Comparison of ENCODE assay signal across 8 mouse cellular contexts in the genomic region with DNA sequence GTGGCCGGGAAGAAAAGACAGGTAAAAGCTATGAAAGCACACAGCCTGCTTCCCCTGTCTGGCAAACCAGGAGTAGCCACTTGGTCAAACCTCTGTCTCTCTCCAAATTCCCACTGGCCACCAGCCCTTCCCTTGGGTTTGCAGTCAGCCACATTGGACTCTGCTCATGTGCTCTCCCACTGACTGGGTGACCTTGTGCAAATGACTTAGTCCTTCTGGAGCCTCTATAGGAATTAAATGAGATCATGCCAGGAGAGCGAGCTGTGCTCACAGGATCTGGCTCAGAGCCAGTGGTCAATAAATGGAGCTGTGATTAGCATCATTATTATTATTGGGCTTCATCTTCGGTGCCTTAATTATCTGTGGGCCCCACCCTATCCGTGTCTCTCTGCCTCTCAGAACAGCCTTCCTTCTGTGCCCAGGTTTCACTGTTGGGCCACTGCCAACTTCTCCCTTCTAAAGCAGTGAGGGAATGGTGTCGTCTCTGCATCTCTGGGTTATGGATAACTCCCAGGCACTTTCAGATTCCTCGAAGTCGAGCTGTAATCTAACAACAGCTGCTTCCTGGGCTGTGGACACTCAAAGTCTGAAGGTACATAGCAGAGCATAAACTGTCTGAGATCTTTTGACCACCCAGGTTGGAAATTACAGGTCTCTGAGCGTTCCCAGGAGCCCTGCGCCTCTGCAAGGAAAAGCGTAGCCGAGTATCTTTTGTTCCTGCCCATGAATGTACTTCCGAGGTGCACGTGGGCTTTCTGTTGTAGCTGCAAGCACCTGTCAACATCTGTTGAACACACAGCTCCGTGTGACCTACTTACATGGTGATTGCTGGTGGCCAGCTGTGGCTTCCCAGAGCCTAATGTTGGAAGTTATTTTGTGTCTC.
A peak's percentile ranks its signal among the peaks of the same experiment; 100 is the strongest.
DNase-seq lines count a peak whose midpoint lies in the region; ATAC-seq and TF ChIP-seq lines count a peak whose summit lies in the region.

No protein-coding gene starts in this region.

- no peaks in the 10 kb centered on the region for H3K9me3 ChIP-seq in hindbrain, embryonic 13.5 days
- H3K9me3 ChIP-seq in hindbrain, embryonic 11.5 days (ENCODE audit: control insufficient read depth, low read length), result no peaks in the 10 kb centered on the region
- H3K9me3 ChIP-seq in limb, embryonic 14.5 days (ENCODE audit: control insufficient read depth, low read length), result no peaks in the 10 kb centered on the region

- peaks cover 15% of the 10 kb centered on the region for H3K4me1 ChIP-seq in hindbrain, embryonic 13.5 days (replicated peaks)
- no peaks in the 10 kb centered on the region for H3K4me1 ChIP-seq in hindbrain, embryonic 11.5 days (replicated peaks; ENCODE audit: control insufficient read depth, insufficient read depth, low read length)
- H3K4me1 ChIP-seq in limb, embryonic 14.5 days (ENCODE audit: control insufficient read depth, insufficient read depth, low read length), result peaks cover 4% of the 10 kb centered on the region; the same call in 1 of the 2 replicates

- H3K9ac ChIP-seq in hindbrain, embryonic 13.5 days, result no peak overlapping the region
- no peak overlapping the region for H3K9ac ChIP-seq in hindbrain, embryonic 11.5 days (ENCODE audit: low read depth, low read length)
- no peak overlapping the region for H3K9ac ChIP-seq in limb, embryonic 14.5 days (ENCODE audit: low read depth, low read length, severe bottlenecking)

- no peaks in the 10 kb centered on the region for H3K36me3 ChIP-seq in hindbrain, embryonic 13.5 days
- H3K36me3 ChIP-seq in hindbrain, embryonic 11.5 days (ENCODE audit: control insufficient read depth, insufficient read depth, low read length), result no peaks in the 10 kb centered on the region
- no peaks in the 10 kb centered on the region for H3K36me3 ChIP-seq in limb, embryonic 14.5 days (ENCODE audit: control insufficient read depth, insufficient read depth, low read length)

- TF ChIP-seq POLR2A in limb, embryonic 14.5 days (IDR thresholded peaks at IDR 0.05; ENCODE audit: borderline replicate concordance, extremely low read depth, insufficient read depth, insufficient read length), result no peak

- DNase-seq in hindbrain, embryonic 11.5 days (ENCODE audit: low spot score), result no peak
- peak; percentile 35 for DNase-seq in ZHBTc4 (ENCODE audit: low read depth, low spot score)
- DNase-seq in cerebellum, adult 8-10 months, result peak; percentile 45
- DNase-seq in limb, embryonic 14.5 days (ENCODE audit: low spot score), result peak; percentile 9
- no peak for DNase-seq in ovary, postnatal 10 days (ENCODE audit: low spot score)
- DNase-seq in gastrocnemius, postnatal 36 days, result no peak

- no peak overlapping the region for H3K4me2 ChIP-seq in hindbrain, embryonic 13.5 days
- no peak overlapping the region for H3K4me2 ChIP-seq in hindbrain, embryonic 11.5 days (replicated peaks; ENCODE audit: low read depth, low read length)
- H3K4me2 ChIP-seq in limb, embryonic 14.5 days (replicated peaks; ENCODE audit: low read depth, low read length, severe bottlenecking), result no peak overlapping the region

- 74% methylated on average over 14 of the region's 14 CpGs for WGBS in hindbrain, embryonic 13.5 days
- 84% methylated on average over 14 of the region's 14 CpGs for whole genome bisulfite sequencing in hindbrain, embryonic 11.5 days
- 50% methylated on average over 14 of the region's 14 CpGs for WGBS in limb, embryonic 14.5 days

- intact Hi-C loops in gastrocnemius, postnatal 36 days (cut with DNase I), result no loop called here

- H3K27ac ChIP-seq in hindbrain, embryonic 13.5 days, result no peak overlapping the region
- no peak overlapping the region for H3K27ac ChIP-seq in hindbrain, embryonic 11.5 days (ENCODE audit: low read depth, low read length)
- H3K27ac ChIP-seq in limb, embryonic 14.5 days (replicated peaks; ENCODE audit: low read depth, low read length), result 0 out of 2 replicates have a peak overlapping the region, but pooled peaks have one; percentile 21

- no peaks in the 10 kb centered on the region for H3K27me3 ChIP-seq in hindbrain, embryonic 13.5 days
- no peaks in the 10 kb centered on the region for H3K27me3 ChIP-seq in hindbrain, embryonic 11.5 days (ENCODE audit: control insufficient read depth, insufficient read depth, low read length)
- H3K27me3 ChIP-seq in limb, embryonic 14.5 days (ENCODE audit: control insufficient read depth, insufficient read depth, low read length), result no peaks in the 10 kb centered on the region

- no peak overlapping the region for H3K4me3 ChIP-seq in hindbrain, embryonic 13.5 days
- H3K4me3 ChIP-seq in hindbrain, embryonic 11.5 days (ENCODE audit: low read depth, low read length), result no peak overlapping the region
- H3K4me3 ChIP-seq in limb, embryonic 14.5 days (replicated peaks; ENCODE audit: low read length), result no peak overlapping the region

- ATAC-seq in hindbrain, embryonic 13.5 days (ENCODE audit: low FRiP score), result peak; percentile 28; the same call in 1 of the 2 replicates
- ATAC-seq in hindbrain, embryonic 11.5 days (ENCODE audit: low FRiP score), result no peak
- ATAC-seq in limb, embryonic 14.5 days (ENCODE audit: low FRiP score, low read depth), result no peak
- ATAC-seq in megakaryocyte progenitor cell, adult 5-6 weeks (replicated peaks; ENCODE audit: poor library complexity), result no peak

Comparison
In these comparisons a context has a peak if more than half of its experiments do, and no peak if none do; other contexts are left out.
1. DNase-seq: peak in ZHBTc4 (single experiment), cerebellum, adult 8-10 months (single experiment) and limb, embryonic 14.5 days (single experiment); none in hindbrain, embryonic 11.5 days (single experiment), ovary, postnatal 10 days (single experiment) and gastrocnemius, postnatal 36 days (0 of 2).